Mouse (Mus musculus): ENCODE measurements around the gene B3galnt1. TPM values are rescaled to one million over a fixed set of nuclear protein-coding genes. Genes with fewer than 3 reads are reported as not detected.

The B3galnt1 gene
- polyA plus RNA-seq, 1 experiment from 2014 or later: 47.9 TPM

DNA sequence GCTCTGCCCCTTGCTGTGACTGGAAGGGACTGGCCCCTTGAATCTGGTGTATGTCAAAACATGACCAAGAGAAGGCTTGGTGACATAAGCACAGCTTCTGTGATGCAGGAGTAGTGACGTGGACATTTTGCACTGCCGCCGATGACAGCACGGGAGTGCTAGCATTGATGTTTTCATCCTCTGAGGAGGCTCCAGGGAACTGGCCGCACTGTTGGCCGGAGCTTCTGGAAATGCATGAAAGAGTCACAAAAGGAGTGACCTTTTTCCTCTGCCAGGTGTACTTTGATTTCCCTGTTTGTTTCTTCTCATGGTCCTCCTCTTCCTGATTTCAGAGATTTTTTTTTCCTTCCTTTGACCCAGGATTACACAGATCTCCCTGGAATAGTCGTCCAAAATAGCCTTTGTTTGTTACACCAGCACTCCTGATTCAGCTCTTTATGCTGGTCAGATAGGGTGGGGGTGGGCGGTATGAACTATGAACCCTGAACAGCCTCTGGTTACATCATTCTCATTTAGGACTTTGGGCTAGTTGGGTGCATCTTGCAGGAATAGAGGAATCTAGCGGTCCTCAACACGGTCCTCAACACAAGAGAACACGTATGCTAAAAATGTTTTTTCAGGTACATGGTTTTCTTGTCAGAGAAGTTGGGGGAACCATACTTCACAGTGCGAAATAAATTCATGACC lies 42.5 kb downstream of the B3galnt1 start:
- Histone ChIP-seq H3K4me3 (ENCODE audit: low read depth, low read length) (no peak overlapping the region), H3K27ac (replicated peaks; ENCODE audit: low read depth, low read length) (no peak overlapping the region), H3K9ac (ENCODE audit: low read depth, low read length) (no peak overlapping the region), H3K9me3 (ENCODE audit: control insufficient read depth, low read length) (no peaks in the 10 kb centered on the region), H3K4me1 (ENCODE audit: control insufficient read depth, insufficient read depth, low read length) (peaks cover 5% of the 10 kb centered on the region; the same call in 1 of the 2 replicates), H3K4me2 (ENCODE audit: low read depth, low read length) (no peak overlapping the region), H3K27me3 (replicated peaks; ENCODE audit: control insufficient read depth, insufficient read depth, low read length) (no peaks in the 10 kb centered on the region), H3K36me3 (ENCODE audit: control insufficient read depth, insufficient read depth, low read length) (no peaks in the 10 kb centered on the region)
- ATAC-seq (ENCODE audit: low read depth) (no peak), DNase-seq (ENCODE audit: low spot score) (no peak)
- WGBS: 81% methylated on average over 12 of the region's 12 CpGs

DNA sequence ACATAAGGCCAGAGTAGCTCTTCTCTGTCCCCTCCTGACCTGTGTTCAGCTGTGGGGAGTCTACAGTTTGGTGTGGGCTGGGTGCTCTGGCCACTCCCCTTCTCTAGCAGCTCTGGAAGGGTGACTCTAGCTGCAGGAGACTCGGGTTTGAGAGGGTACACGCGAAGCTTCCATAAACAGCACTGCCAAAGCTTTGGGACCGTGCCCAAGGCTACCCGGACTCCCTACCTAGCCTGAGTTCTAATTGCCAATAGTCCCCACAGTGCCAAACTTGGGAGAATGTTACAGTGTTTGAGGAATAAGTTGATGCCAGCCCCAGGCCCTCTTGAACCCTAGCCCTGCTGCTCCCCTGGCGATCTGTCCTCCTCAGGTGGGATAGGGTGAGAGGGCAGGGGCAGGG lies 43.2 kb downstream of the B3galnt1 start:
- H3K4me1 ChIP-seq (ENCODE audit: control insufficient read depth, insufficient read depth, low read length): peaks cover 5% of the 10 kb centered on the region; the same call in 1 of the 2 replicates
- 81% methylated on average over 6 of the region's 6 CpGs for WGBS
- H3K4me3 ChIP-seq (ENCODE audit: low read depth, low read length): no peak overlapping the region
- H3K9me3 ChIP-seq (ENCODE audit: control insufficient read depth, low read length): no peaks in the 10 kb centered on the region
- H3K9ac ChIP-seq (ENCODE audit: low read depth, low read length): no peak overlapping the region
- H3K27me3 ChIP-seq (replicated peaks; ENCODE audit: control insufficient read depth, insufficient read depth, low read length): no peaks in the 10 kb centered on the region
- no peak overlapping the region for H3K27ac ChIP-seq (replicated peaks; ENCODE audit: low read depth, low read length)
- no peak overlapping the region for H3K4me2 ChIP-seq (ENCODE audit: low read depth, low read length)
- DNase-seq (ENCODE audit: low spot score) (no peak), ATAC-seq (ENCODE audit: low read depth) (no peak)
- H3K36me3 ChIP-seq (ENCODE audit: control insufficient read depth, insufficient read depth, low read length): no peaks in the 10 kb centered on the region

DNA sequence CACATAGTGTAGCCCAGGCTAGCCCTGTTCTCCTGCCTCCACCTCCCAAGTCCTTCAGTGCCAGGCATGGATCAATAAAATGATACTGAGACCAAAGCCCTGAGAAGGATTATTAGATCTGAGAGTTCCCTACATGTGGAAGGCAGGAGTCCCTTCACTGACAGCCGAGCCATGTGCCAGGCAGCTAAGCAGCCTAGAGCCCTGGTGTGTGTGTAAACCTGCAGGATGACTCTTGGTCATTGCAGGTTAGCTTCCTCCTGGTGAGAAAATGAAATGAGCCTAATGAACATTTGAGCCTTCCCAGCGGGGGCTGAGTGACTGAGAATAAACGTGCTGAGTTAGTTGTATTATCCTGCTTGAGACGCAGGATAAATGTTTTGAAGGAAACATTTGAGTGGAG lies 49.2 kb downstream of the B3galnt1 start:
- no peak overlapping the region for H3K4me2 ChIP-seq (ENCODE audit: low read depth, low read length)
- WGBS: 78% methylated on average over 4 of the region's 4 CpGs
- no peaks in the 10 kb centered on the region for H3K27me3 ChIP-seq (replicated peaks; ENCODE audit: control insufficient read depth, insufficient read depth, low read length)
- H3K9me3 ChIP-seq (ENCODE audit: control insufficient read depth, low read length): no peaks in the 10 kb centered on the region
- no peak overlapping the region for H3K27ac ChIP-seq (replicated peaks; ENCODE audit: low read depth, low read length)
- H3K36me3 ChIP-seq (ENCODE audit: control insufficient read depth, insufficient read depth, low read length): no peaks in the 10 kb centered on the region
- no peak for DNase-seq (ENCODE audit: low spot score)
- no peak overlapping the region for H3K4me3 ChIP-seq (ENCODE audit: low read depth, low read length)
- H3K4me1 ChIP-seq (ENCODE audit: control insufficient read depth, insufficient read depth, low read length): no peaks in the 10 kb centered on the region
- ATAC-seq (ENCODE audit: low read depth): no peak
- H3K9ac ChIP-seq (ENCODE audit: low read depth, low read length): no peak overlapping the region

DNA sequence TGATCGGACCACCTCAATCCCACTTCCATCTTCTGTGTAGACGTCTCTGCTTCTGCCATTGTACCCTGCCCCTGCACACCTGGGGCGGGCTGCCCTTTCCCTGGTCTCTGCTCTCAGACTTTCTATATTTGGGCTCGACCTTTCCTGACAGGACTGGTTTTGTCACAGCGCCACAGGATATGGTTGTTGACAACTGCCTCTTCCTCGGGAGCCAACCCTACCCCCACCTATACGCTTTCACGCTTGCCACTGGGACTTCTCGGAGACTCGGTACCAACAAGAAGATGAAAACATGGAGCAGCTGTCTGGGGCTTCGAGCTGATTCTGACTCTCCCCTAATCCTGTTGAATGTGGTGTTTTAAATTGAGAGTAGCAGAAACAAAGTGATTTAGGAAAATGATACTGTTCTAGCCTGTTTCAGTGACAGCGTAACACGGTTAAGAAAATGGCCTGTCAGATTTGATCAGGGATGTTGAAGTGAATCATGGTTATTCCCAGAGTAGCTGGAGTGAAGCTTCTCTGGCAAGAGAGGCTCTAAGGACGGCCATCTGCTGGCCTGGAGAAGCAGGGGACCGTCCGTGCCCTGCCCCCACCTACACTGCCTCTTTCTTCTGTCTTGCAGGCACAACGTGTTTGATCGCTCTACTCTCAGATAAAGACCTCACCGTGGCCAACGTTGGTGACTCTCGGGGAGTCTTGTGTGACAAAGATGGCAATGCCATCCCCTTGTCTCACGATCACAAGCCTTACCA lies 49.9 kb downstream of the B3galnt1 start:
- no peak overlapping the region for H3K4me2 ChIP-seq (ENCODE audit: low read depth, low read length)
- H3K36me3 ChIP-seq (ENCODE audit: control insufficient read depth, insufficient read depth, low read length): no peaks in the 10 kb centered on the region
- no peak overlapping the region for H3K27ac ChIP-seq (replicated peaks; ENCODE audit: low read depth, low read length)
- 58% methylated on average over 22 of the region's 22 CpGs for WGBS
- H3K4me3 ChIP-seq (ENCODE audit: low read depth, low read length): no peak overlapping the region
- DNase-seq (ENCODE audit: low spot score) (no peak), ATAC-seq (ENCODE audit: low read depth) (peak; percentile 50; the same call in 1 of the 2 replicates)
- H3K9ac ChIP-seq (ENCODE audit: low read depth, low read length): no peak overlapping the region
- no peaks in the 10 kb centered on the region for H3K9me3 ChIP-seq (ENCODE audit: control insufficient read depth, low read length)
- H3K4me1 ChIP-seq (ENCODE audit: control insufficient read depth, insufficient read depth, low read length): no peaks in the 10 kb centered on the region
- no peaks in the 10 kb centered on the region for H3K27me3 ChIP-seq (replicated peaks; ENCODE audit: control insufficient read depth, insufficient read depth, low read length)

DNA sequence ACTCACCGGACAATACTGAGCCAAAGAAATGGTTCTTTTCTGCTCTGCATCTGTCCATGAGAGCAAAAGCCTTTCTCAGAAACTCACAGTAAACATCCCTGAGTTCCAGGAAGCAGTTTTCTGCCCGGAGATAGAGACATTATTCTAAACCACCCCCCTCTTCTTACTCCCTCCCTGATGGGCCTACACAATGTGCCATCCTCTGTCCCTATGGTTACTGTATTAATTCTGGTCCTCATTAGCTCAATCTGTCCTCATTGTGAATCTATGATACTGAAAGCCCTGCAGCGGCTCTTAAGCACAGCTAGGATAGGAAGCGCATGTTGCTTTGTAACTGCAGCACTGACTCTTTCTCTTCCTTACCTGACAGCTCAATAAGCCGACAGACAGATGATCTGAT lies 53.7 kb downstream of the B3galnt1 start:
- no peaks in the 10 kb centered on the region for H3K9me3 ChIP-seq (ENCODE audit: control insufficient read depth, low read length)
- H3K4me2 ChIP-seq (ENCODE audit: low read depth, low read length): no peak overlapping the region
- no peak overlapping the region for H3K4me3 ChIP-seq (ENCODE audit: low read depth, low read length)
- no peaks in the 10 kb centered on the region for H3K4me1 ChIP-seq (ENCODE audit: control insufficient read depth, insufficient read depth, low read length)
- no peaks in the 10 kb centered on the region for H3K27me3 ChIP-seq (replicated peaks; ENCODE audit: control insufficient read depth, insufficient read depth, low read length)
- H3K27ac ChIP-seq (replicated peaks; ENCODE audit: low read depth, low read length): no peak overlapping the region
- 80% methylated on average over 5 of the region's 5 CpGs for WGBS
- no peak overlapping the region for H3K9ac ChIP-seq (ENCODE audit: low read depth, low read length)
- DNase-seq (ENCODE audit: low spot score): no peak
- no peaks in the 10 kb centered on the region for H3K36me3 ChIP-seq (ENCODE audit: control insufficient read depth, insufficient read depth, low read length)
- ATAC-seq (ENCODE audit: low read depth): no peak

DNA sequence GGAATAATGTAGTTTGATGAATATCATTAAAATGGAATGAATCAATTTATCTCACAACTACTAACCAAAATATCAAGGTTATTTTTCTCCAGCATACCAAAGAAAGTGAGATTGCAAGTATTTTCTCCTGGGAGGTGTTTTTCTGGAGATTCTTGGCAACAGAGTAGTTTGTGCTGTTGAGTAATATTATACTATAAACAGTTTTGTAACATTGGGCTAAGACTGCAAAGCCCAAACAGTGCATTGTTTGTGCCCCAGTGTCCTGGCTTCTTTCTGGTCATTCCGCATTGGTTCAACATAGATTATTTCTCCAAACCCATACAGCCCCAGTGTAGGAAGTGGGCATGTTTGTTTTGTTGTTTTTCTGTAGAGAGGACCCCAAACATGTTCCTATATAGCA lies 55.0 kb downstream of the B3galnt1 start:
- H3K9me3 ChIP-seq (ENCODE audit: control insufficient read depth, low read length): no peaks in the 10 kb centered on the region
- no peaks in the 10 kb centered on the region for H3K36me3 ChIP-seq (ENCODE audit: control insufficient read depth, insufficient read depth, low read length)
- DNase-seq (ENCODE audit: low spot score) (no peak), ATAC-seq (ENCODE audit: low read depth) (no peak)
- no peak overlapping the region for H3K4me2 ChIP-seq (ENCODE audit: low read depth, low read length)
- no peaks in the 10 kb centered on the region for H3K4me1 ChIP-seq (ENCODE audit: control insufficient read depth, insufficient read depth, low read length)
- H3K4me3 ChIP-seq (ENCODE audit: low read depth, low read length): no peak overlapping the region
- no peak overlapping the region for H3K27ac ChIP-seq (replicated peaks; ENCODE audit: low read depth, low read length)
- H3K27me3 ChIP-seq (replicated peaks; ENCODE audit: control insufficient read depth, insufficient read depth, low read length): no peaks in the 10 kb centered on the region
- 96% methylated on average over 1 of the region's 1 CpGs for WGBS
- H3K9ac ChIP-seq (ENCODE audit: low read depth, low read length): no peak overlapping the region

DNA sequence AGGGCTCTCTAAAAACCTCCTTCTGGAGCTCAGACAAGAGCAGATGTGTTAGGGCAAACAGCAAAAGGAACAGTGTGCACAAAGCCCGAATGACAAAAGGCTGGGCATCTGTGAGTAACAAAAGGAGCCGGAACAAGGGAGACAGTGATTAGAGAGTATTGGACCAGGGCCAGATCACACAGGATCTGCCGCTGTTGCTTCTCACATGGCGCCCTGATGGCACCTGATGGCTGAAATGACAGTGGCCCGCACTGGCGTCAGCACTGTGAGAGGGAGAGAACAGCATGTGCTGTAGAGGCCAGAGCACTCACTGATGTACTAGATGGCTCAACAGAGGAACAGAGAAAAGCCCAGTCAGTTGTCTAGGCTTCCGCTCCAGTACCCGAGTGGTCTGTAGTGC lies 55.8 kb downstream of the B3galnt1 start:
- ATAC-seq (ENCODE audit: low read depth) (0 out of 2 replicates have a peak, but pooled peaks have one; percentile 30), DNase-seq (ENCODE audit: low spot score) (peak; percentile 40)
- H3K4me3 ChIP-seq (ENCODE audit: low read depth, low read length): no peak overlapping the region

DNA sequence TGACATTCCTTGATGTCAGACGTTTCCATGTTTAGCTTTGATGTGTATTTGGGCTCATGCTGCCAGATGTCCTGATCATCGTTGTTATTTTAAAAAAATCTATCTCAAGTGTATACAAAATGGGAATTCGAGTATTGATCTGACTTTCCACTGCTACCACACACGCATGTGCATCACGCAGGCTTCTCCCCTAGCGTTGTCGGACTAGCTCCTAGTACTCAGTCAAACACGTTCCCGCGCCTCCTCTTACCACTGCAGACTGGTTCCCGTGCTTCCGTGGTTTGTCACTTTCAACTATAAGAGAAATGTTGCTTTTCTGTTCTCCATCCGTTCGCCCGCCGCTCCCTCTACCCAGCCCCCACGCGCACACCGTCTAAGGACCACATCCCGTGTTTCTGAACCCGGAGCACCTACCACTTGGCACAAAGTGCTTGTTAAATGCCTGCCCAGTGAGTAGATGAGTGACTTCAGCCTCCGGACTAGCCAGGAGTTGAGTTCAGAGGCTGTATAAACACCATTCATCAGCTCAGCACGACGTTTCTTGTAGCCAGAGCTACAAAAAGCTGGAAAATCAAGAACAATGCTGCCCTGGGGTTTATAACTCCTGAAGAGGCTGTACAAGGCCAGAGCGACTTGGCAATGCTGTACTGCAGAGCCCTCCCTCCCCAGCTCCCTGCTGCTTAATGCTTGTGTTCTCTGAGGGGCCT lies 62.7 kb downstream of the B3galnt1 start:
- no peak for ATAC-seq (ENCODE audit: low read depth)
- H3K9ac ChIP-seq (ENCODE audit: low read depth, low read length): no peak overlapping the region

More for the DNA sequence above, 55.8 kb downstream of the B3galnt1 start:
- H3K27ac ChIP-seq (replicated peaks; ENCODE audit: low read depth, low read length): no peak overlapping the region
- 84% methylated on average over 8 of the region's 8 CpGs for WGBS
- H3K9ac ChIP-seq (ENCODE audit: low read depth, low read length): no peak overlapping the region
- H3K9me3 ChIP-seq (ENCODE audit: control insufficient read depth, low read length): no peaks in the 10 kb centered on the region
- no peak overlapping the region for H3K4me2 ChIP-seq (ENCODE audit: low read depth, low read length)
- H3K4me1 ChIP-seq (ENCODE audit: control insufficient read depth, insufficient read depth, low read length): no peaks in the 10 kb centered on the region
- H3K27me3 ChIP-seq (replicated peaks; ENCODE audit: control insufficient read depth, insufficient read depth, low read length): no peaks in the 10 kb centered on the region
- no peaks in the 10 kb centered on the region for H3K36me3 ChIP-seq (ENCODE audit: control insufficient read depth, insufficient read depth, low read length)

More for the DNA sequence above, 62.7 kb downstream of the B3galnt1 start:
- Histone ChIP-seq H3K4me2 (ENCODE audit: low read depth, low read length) (no peak overlapping the region), H3K9me3 (ENCODE audit: control insufficient read depth, low read length) (no peaks in the 10 kb centered on the region), H3K27me3 (replicated peaks; ENCODE audit: control insufficient read depth, insufficient read depth, low read length) (no peaks in the 10 kb centered on the region), H3K4me3 (ENCODE audit: low read depth, low read length) (no peak overlapping the region), H3K4me1 (ENCODE audit: control insufficient read depth, insufficient read depth, low read length) (0 out of 2 replicates have a peak, but pooled peaks cover 7% of the 10 kb centered on the region), H3K27ac (replicated peaks; ENCODE audit: low read depth, low read length) (no peak overlapping the region), H3K36me3 (ENCODE audit: control insufficient read depth, insufficient read depth, low read length) (no peaks in the 10 kb centered on the region)
- 67% methylated on average over 25 of the region's 25 CpGs for WGBS
- no peak for DNase-seq (ENCODE audit: low spot score)
